Mouse (Mus musculus) MEL (cell line): ENCODE measurements around the gene Vax2. TPM values are rescaled to one million over a fixed set of nuclear protein-coding genes. Genes with fewer than 3 reads are reported as not detected.

ENCODE experiments used
- DNase-seq: peaks from one replicate; pipeline ENCODE4 v3.0.0; 2011; ENCODE audit warnings: low read depth, low spot score
- H3K27ac ChIP-seq: 2 replicates; pipeline ENCODE4 v1.5.1; 2012; ENCODE audit warnings: low read depth, mild to moderate bottlenecking, control low read depth, low read length, moderate library complexity; ENCODE audit not compliant: control insufficient read depth
- H3K27me3 ChIP-seq, 2 experiments: fragments of 150-350 bp in 1 of 2; sonication (generic) in 1 of 2; 2 replicates each; pipeline ENCODE4 v1.6.1; 2012; ENCODE audit warnings: low read length in 2 of 2, mild to moderate bottlenecking in 2 of 2, improper control_type of control experiment in 1 of 2, moderate library complexity in 1 of 2; ENCODE audit not compliant: insufficient read depth in 2 of 2, control insufficient read depth in 1 of 2
- H3K36me3 ChIP-seq, 2 experiments: 2 replicates each; pipeline ENCODE4 v1.6.1; 2012 to 2014; ENCODE audit warnings: low read length in 2 of 2, improper control_type of control experiment in 1 of 2, inconsistent platforms in 1 of 2, mild to moderate bottlenecking in 1 of 2; ENCODE audit not compliant: insufficient read depth in 2 of 2, control insufficient read depth in 1 of 2
- H3K4me1 ChIP-seq, 2 experiments: fragments of 150-350 bp in 1 of 2; sonication (generic) in 1 of 2; 2 replicates each; pipeline ENCODE4 v1.6.1; 2012; ENCODE audit warnings: low read length in 2 of 2, improper control_type of control experiment in 1 of 2, mild to moderate bottlenecking in 1 of 2; ENCODE audit not compliant: insufficient read depth in 2 of 2, control insufficient read depth in 1 of 2
- H3K4me3 ChIP-seq, 2 experiments: fragments of 150-350 bp in 1 of 2; sonication (generic) in 1 of 2; 2 replicates each; pipeline ENCODE4 v1.5.1; 2012; ENCODE audit warnings: low read depth in 2 of 2, low read length in 2 of 2, mild to moderate bottlenecking in 2 of 2, moderate library complexity in 2 of 2, control low read depth in 1 of 2, improper control_type of control experiment in 1 of 2; ENCODE audit not compliant: control insufficient read depth in 1 of 2, insufficient read depth in 1 of 2
- H3K79me2 ChIP-seq: 2 replicates; pipeline ENCODE4 v1.6.1; 2012; ENCODE audit warnings: mild to moderate bottlenecking, low read length, moderate library complexity; ENCODE audit not compliant: control insufficient read depth, poor library complexity, insufficient read depth
- H3K9ac ChIP-seq: 2 replicates; pipeline ENCODE4 v1.6.1; 2012; ENCODE audit warnings: low read depth, mild to moderate bottlenecking, control low read depth, low read length, moderate library complexity; ENCODE audit not compliant: control insufficient read depth, poor library complexity, severe bottlenecking
- H3K9me3 ChIP-seq: fragments of 150-350 bp; sonication (generic); replicated peaks from 2 replicates; pipeline ENCODE4 v1.6.1; 2012; ENCODE audit warnings: mild to moderate bottlenecking, low read length, improper control_type of control experiment, moderate library complexity; ENCODE audit not compliant: insufficient read depth
- BHLHE40 ChIP-seq: IDR thresholded peaks from 2 replicates; pipeline ENCODE4 v1.6.1; 2012; ENCODE audit warnings: low read depth, mild to moderate bottlenecking, inconsistent platforms, low read length, improper control_type of control experiment, borderline replicate concordance
- CHD1 ChIP-seq: IDR thresholded peaks from 2 replicates; pipeline ENCODE4 v1.6.1; 2012; ENCODE audit warnings: low read depth, mild to moderate bottlenecking, inconsistent platforms, low read length, improper control_type of control experiment
- CHD2 ChIP-seq: IDR thresholded peaks from 2 replicates; pipeline ENCODE4 v1.6.1; 2011; ENCODE audit warnings: low read length, improper control_type of control experiment
- ELF1 ChIP-seq: IDR thresholded peaks from 2 replicates; pipeline ENCODE4 v1.6.1; 2014; ENCODE audit warnings: low read depth, mild to moderate bottlenecking, inconsistent platforms, low read length, improper control_type of control experiment, moderate library complexity
- EP300 ChIP-seq, 2 experiments: IDR thresholded peaks; 2 replicates each; pipeline ENCODE4 v1.6.1; 2011; ENCODE audit warnings: improper control_type of control experiment in 2 of 2, low read length in 2 of 2, low read depth in 1 of 2, mild to moderate bottlenecking in 1 of 2
- ETS1 ChIP-seq: IDR thresholded peaks from 2 replicates; pipeline ENCODE4 v1.6.1; 2012; ENCODE audit warnings: low read depth, mild to moderate bottlenecking, inconsistent platforms, low read length, improper control_type of control experiment, moderate library complexity
- GATA1 ChIP-seq: IDR thresholded peaks from 2 replicates; pipeline ENCODE4 v1.6.1; 2011; ENCODE audit warnings: low read depth, low read length, improper control_type of control experiment
- JUND ChIP-seq: IDR thresholded peaks from 2 replicates; pipeline ENCODE4 v1.6.1; 2011; ENCODE audit warnings: low read depth, mild to moderate bottlenecking, improper control_type of control experiment, low read length
- MAFK ChIP-seq: IDR thresholded peaks from 2 replicates; pipeline ENCODE4 v1.6.1; 2011; ENCODE audit warnings: low read depth, mild to moderate bottlenecking, low read length, improper control_type of control experiment, borderline replicate concordance
- MAX ChIP-seq: IDR thresholded peaks from 2 replicates; pipeline ENCODE4 v1.6.1; 2011; ENCODE audit warnings: low read length, improper control_type of control experiment
- MAZ ChIP-seq: IDR thresholded peaks from 2 replicates; pipeline ENCODE4 v1.6.1; 2012; ENCODE audit warnings: low read depth, mild to moderate bottlenecking, inconsistent platforms, low read length, improper control_type of control experiment
- MEF2A ChIP-seq: IDR thresholded peaks from 2 replicates; pipeline ENCODE4 v1.6.1; 2014; ENCODE audit warnings: low read depth, mild to moderate bottlenecking, inconsistent platforms, low read length, improper control_type of control experiment; ENCODE audit not compliant: poor library complexity, insufficient replicate concordance, severe bottlenecking; ENCODE audit errors: extremely low read depth
- MXI1 ChIP-seq: IDR thresholded peaks from 2 replicates; pipeline ENCODE4 v1.6.1; 2011; ENCODE audit warnings: mild to moderate bottlenecking, low read depth, low read length, improper control_type of control experiment
- MYB ChIP-seq: IDR thresholded peaks from 2 replicates; pipeline ENCODE4 v1.6.1; 2011; ENCODE audit warnings: mild to moderate bottlenecking, low read depth, low read length, improper control_type of control experiment
- MYC ChIP-seq: IDR thresholded peaks from 2 replicates; pipeline ENCODE4 v1.6.1; 2011; ENCODE audit warnings: low read depth, mild to moderate bottlenecking, low read length, improper control_type of control experiment, moderate library complexity
- POLR2A ChIP-seq, 2 experiments: IDR thresholded peaks; 2 replicates each; pipeline ENCODE4 v1.6.1; 2011 to 2012; ENCODE audit warnings: low read length in 2 of 2, mild to moderate bottlenecking in 2 of 2, control low read depth in 1 of 2, improper control_type of control experiment in 1 of 2, low read depth in 1 of 2, moderate library complexity in 1 of 2; ENCODE audit not compliant: control insufficient read depth in 1 of 2, insufficient read depth in 1 of 2, poor library complexity in 1 of 2
- RAD21 ChIP-seq: IDR thresholded peaks from 2 replicates; pipeline ENCODE4 v1.6.1; 2011; ENCODE audit warnings: mild to moderate bottlenecking, low read depth, low read length, improper control_type of control experiment
- RCOR1 ChIP-seq: IDR thresholded peaks from 2 replicates; pipeline ENCODE4 v1.6.1; 2012; ENCODE audit warnings: low read depth, mild to moderate bottlenecking, inconsistent platforms, low read length, improper control_type of control experiment
- SMC3 ChIP-seq: IDR thresholded peaks from 2 replicates; pipeline ENCODE4 v1.6.1; 2011; ENCODE audit warnings: low read depth, low read length, improper control_type of control experiment
- TAL1 ChIP-seq: IDR thresholded peaks from 2 replicates; pipeline ENCODE4 v1.6.1; 2012; ENCODE audit warnings: mild to moderate bottlenecking, inconsistent platforms, low read length, moderate library complexity, mixed read lengths
- TBP ChIP-seq: IDR thresholded peaks from 2 replicates; pipeline ENCODE4 v1.8.0; 2011; ENCODE audit warnings: low read depth, low read length, improper control_type of control experiment
- UBTF ChIP-seq: IDR thresholded peaks from 2 replicates; pipeline ENCODE4 v1.6.1; 2012; ENCODE audit warnings: low read depth, mild to moderate bottlenecking, inconsistent platforms, low read length, improper control_type of control experiment, moderate library complexity, borderline replicate concordance; ENCODE audit not compliant: insufficient read depth
- ZKSCAN1 ChIP-seq: IDR thresholded peaks from 2 replicates; pipeline ENCODE4 v1.6.1; 2012; ENCODE audit warnings: low read depth, mild to moderate bottlenecking, inconsistent platforms, low read length, improper control_type of control experiment, moderate library complexity
- ZMIZ1 ChIP-seq: IDR thresholded peaks from 2 replicates; pipeline ENCODE4 v1.6.1; 2012; ENCODE audit warnings: low read depth, mild to moderate bottlenecking, inconsistent platforms, low read length, improper control_type of control experiment, moderate library complexity
- ZNF384 ChIP-seq: IDR thresholded peaks from 2 replicates; pipeline ENCODE4 v1.6.1; 2012; ENCODE audit warnings: low read depth, mild to moderate bottlenecking, inconsistent platforms, low read length, improper control_type of control experiment
- polyA plus RNA-seq, 2 experiments: library from polyadenylated mRNA; stranded (reverse) in 1 of 2; unstranded in 1 of 2; fragments of >175 nt in 1 of 2; fragments of >200 nt in 1 of 2; gene quantifications; 2 replicates each; pipeline versions ENCODE4 v1.2.1 to v1.2.4; 2012; ENCODE audit warnings: low replicate concordance in 2 of 2, low read depth in 1 of 2; ENCODE audit not compliant: insufficient read length in 2 of 2, insufficient read depth in 1 of 2, missing spikeins in 1 of 2
- total RNA-seq: library from RNA; depleted of rRNA; stranded (reverse); fragments of 300-350 nt; gene quantifications from 2 replicates; pipeline ENCODE4 v1.2.3, GENCODE M21; 2012

Gene Vax2
- total and polyA plus RNA-seq, 3 experiments: 0.46 to 3.2 TPM; not detected in 1

DNA sequence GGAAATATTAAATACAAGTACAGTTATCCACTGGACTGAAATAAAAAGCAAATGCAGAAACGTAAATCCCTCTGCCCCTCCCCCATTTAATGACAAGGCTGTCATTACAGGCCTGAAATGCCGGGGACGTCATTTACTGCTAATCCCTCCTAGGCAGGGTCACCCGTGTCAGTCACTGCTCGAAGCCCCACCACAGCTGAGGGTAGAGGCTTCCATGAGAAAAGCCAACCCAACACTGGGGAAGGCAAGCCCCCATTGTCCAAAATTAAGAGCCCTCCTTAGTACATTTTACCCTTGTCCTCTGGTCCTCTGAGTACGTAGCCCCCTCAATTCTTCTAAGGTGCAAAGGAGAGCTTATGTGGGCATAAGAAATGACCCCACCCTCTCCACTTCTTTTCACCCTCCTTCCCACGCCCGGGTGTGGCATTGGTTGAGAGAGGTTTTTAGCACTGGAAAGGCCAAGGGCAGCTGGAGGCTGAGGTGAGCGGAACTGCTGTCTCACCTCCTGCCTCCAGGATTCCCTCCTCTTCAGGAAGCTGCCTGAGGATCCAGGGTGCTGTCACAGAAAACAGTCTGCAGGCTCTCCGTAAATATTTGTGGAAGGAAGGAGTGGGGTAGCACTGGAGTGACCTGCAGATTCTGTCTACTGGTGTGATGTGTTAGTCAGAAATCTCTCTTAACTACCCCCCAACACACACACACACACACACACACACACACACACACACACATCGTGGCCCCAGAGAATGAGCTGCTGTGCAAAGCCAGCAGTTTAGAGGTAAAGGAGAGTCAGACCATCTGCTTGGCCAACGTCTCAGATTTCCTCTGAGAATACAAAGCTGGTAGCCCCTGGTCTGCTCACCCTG lies 2.4 kb downstream of the Vax2 start:
- Histone ChIP-seq H3K36me3 (no peaks in the 10 kb centered on the region), H3K27ac (no peak overlapping the region), H3K27me3 (no peaks in the 10 kb centered on the region; a peak in 2 of 4 replicates), H3K9me3 (no peaks in the 10 kb centered on the region), H3K4me3 (no peak overlapping the region), H3K4me1 (no peaks in the 10 kb centered on the region; a peak in 1 of 4 replicates), H3K9ac (no peak overlapping the region), H3K79me2 (no peaks in the 10 kb centered on the region; the same call in 1 of the 2 replicates)
- DNase-seq: no peak
- TF ChIP-seq MEF2A (no peak), GATA1 (no peak), BHLHE40 (no peak), EP300 (IDR thresholded peaks at IDR 0.05; ENCODE audit: low read depth in 1 of 2, low read length in 2 of 2) (no peak), RAD21 (no peak), CHD1 (no peak), RCOR1 (no peak), ELF1 (no peak), CHD2 (no peak), MAZ (no peak), JUND (no peak), UBTF (no peak), ETS1 (no peak), TAL1 (no peak)

DNA sequence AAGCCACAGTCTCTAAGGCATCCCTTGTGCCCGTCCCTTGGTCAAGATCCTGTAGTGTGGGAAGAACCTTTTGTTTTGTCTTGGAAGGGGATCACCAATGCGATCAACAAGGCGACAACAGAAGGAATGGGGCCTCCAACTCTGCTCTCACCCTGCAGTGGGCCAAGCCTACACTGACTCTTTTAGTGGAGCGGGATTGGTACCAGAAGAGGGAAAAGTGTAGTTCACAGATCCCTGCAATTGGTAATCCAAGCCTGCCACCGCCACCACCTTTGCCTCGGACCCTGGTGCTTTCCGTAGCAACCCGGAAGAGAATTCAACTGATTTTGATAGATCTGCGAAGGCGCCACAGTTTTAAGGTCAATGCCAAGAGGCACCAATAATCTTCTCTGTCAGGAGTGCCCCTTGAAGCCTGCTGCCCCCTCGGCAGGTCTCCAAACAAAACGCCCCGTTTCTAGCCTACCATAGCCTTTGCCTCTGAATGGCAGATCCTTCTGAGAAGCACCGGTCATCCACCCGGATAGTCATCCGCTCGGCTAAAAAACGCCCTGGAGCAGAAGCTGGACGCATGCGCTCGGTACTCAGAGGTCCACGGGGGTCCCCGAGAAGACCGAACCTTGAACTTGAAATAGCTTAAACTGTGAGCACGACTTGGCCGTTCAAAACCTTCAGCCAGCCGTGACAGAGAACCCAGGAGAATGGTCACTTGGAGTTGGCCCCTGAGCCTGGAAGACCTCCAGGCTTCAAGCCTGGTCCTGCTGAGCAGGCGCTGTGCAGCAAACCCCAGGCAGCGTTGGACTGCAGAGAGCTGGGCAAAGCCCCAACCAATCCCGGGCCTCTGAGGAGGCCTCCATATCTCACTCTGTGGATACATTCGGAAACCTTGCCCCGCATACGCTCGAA lies 3.4 kb downstream of the Vax2 start:
- no peak for DNase-seq
- H3K27me3 ChIP-seq: no peaks in the 10 kb centered on the region; a peak in 2 of 4 replicates
- no peak overlapping the region for H3K4me3 ChIP-seq
- H3K9me3 ChIP-seq: no peaks in the 10 kb centered on the region
- H3K4me1 ChIP-seq: no peaks in the 10 kb centered on the region; a peak in 1 of 4 replicates
- H3K9ac ChIP-seq: no peak overlapping the region
- no peaks in the 10 kb centered on the region for H3K36me3 ChIP-seq
- H3K27ac ChIP-seq: no peak overlapping the region
- no peaks in the 10 kb centered on the region; the same call in 1 of the 2 replicates for H3K79me2 ChIP-seq
- no peak for TF ChIP-seq ZMIZ1
- no peak for TF ChIP-seq ELF1
- TF ChIP-seq TBP: no peak
- TF ChIP-seq JUND: no peak
- no peak for TF ChIP-seq POLR2A (IDR thresholded peaks at IDR 0.05; ENCODE audit: control insufficient read depth in 1 of 2, insufficient read depth in 1 of 2, low read depth in 1 of 2, low read length in 2 of 2, poor library complexity in 1 of 2)
- no peak for TF ChIP-seq MAX
- no peak for TF ChIP-seq MAFK
- TF ChIP-seq SMC3: no peak
- no peak for TF ChIP-seq RAD21
- TF ChIP-seq ZKSCAN1: no peak
- TF ChIP-seq TAL1: no peak
- TF ChIP-seq BHLHE40: no peak
- TF ChIP-seq ZNF384: no peak
- no peak for TF ChIP-seq MXI1
- TF ChIP-seq MYB: no peak
- TF ChIP-seq MYC: no peak
